Mouse (Mus musculus): ENCODE results near the gene Rab11fip3.

DNA sequence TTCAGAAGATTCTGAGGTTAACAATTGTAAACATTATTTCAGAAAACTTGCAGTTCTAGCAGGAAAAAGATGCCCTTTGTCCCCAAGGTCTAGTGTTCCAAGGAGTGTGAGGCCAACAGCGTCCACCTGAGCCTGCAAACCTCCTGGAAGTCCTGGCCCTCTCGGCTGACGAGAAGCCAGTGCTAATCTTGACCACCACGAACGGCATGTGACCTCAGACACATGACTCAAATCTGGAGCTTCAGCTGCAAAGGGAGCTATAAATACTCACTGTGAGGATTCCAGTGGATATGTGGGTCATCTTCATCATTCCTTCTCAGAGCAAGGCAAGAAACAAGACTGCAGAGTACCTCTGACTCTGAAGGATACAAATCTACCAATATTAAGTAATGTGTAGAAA lies 51.4 kb downstream of the Rab11fip3 start:
- TF ChIP-seq CTCF (IDR thresholded peaks at IDR 0.05; ENCODE audit: borderline replicate concordance, control insufficient read depth, extremely low read depth, insufficient read depth, low read length, poor library complexity) = no peak
- no peak for TF ChIP-seq POLR2A (IDR thresholded peaks at IDR 0.05; ENCODE audit: control insufficient read depth, extremely low read depth, insufficient read depth, low read length, poor library complexity)
